In the genomic region with DNA sequence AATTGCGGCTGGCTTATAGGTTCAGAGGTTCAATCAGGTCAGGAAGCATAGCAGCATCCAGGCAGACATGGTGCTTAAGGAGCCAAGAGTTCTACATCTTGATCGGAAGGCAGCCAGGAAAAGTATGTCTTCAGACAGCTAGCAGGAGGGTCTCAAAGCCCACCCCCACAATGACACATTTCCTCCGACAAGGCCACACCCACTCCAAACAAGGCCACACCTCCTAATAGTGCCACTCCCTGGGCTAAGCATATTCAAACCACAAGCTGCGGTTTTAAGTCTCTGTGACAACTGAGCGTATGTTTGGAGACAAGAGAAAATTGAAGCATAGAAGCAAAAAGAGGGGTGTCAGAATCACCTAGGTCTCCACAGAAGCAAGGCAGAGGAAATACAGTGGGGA, we compare ENCODE assay signal across 17 mouse cellular contexts. TPM values are rescaled to one million over a fixed set of nuclear protein-coding genes. Genes with fewer than 3 reads are reported as not detected.
DNase-seq lines count a peak whose midpoint lies in the region; ATAC-seq and TF ChIP-seq lines count a peak whose summit lies in the region.
"Had no signal": no experiment of that assay in that cellular context is flagged by ENCODE, and none has a peak within 500 bp of the region (broad histone marks: within the 10 kb centered on the region; RNA-seq: fewer than 3 reads in every experiment).

No protein-coding gene starts in this region.

- no peak for TF ChIP-seq CTCF in E14TG2a.4 (conservative IDR thresholded peaks at IDR 0.05; ENCODE audit: low read length)

- no peaks in the 10 kb centered on the region for H3K36me3 ChIP-seq in megakaryocyte, embryonic 14.5 days (replicated peaks; ENCODE audit: low read length)
- H3K36me3 ChIP-seq in E14TG2a.4 (ENCODE audit: insufficient read depth, low read length) = no peaks in the 10 kb centered on the region
- H3K36me3 ChIP-seq: heart, embryonic 15.5 days; hindbrain, embryonic 10.5 days; neural tube, embryonic 13.5 days had no signal

- H3K27me3 ChIP-seq in megakaryocyte, embryonic 14.5 days (replicated peaks) = peaks cover 49% of the 10 kb centered on the region
- H3K27me3 ChIP-seq in E14TG2a.4 (ENCODE audit: insufficient read depth, low read length) = no peaks in the 10 kb centered on the region
- H3K27me3 ChIP-seq: forebrain, embryonic 13.5 days; heart, embryonic 15.5 days; neural tube, embryonic 13.5 days had no signal

- no peaks in the 10 kb centered on the region for H3K9me3 ChIP-seq in megakaryocyte, embryonic 14.5 days
- H3K9me3 ChIP-seq in E14TG2a.4 (ENCODE audit: low read length) = no peaks in the 10 kb centered on the region
- H3K9me3 ChIP-seq: forebrain, embryonic 13.5 days; heart, embryonic 15.5 days; hindbrain, embryonic 10.5 days; neural tube, embryonic 13.5 days had no signal

- peak overlapping the region; percentile 65 for H3K4me3 ChIP-seq in megakaryocyte, embryonic 14.5 days (replicated peaks)
- H3K4me3 ChIP-seq in E14TG2a.4 (replicated peaks; ENCODE audit: low read length) = peak overlapping the region; percentile 48; the same call in 1 of the 2 replicates
- H3K4me3 ChIP-seq: forebrain, embryonic 13.5 days; heart, embryonic 15.5 days; hindbrain, embryonic 10.5 days; neural tube, embryonic 13.5 days had no signal

- DNase-seq in thymus, postnatal 14 days = peak; percentile 15
- no peak for DNase-seq in urinary bladder, postnatal 36 days (ENCODE audit: low spot score in 2 of 2)
- no peak for DNase-seq in ovary, postnatal 10 days (ENCODE audit: low spot score)
- no peak for DNase-seq in yolk sac, embryonic 10.5 days (ENCODE audit: low spot score)
- DNase-seq: adrenal gland, postnatal 10 days; cerebellum, adult 2 months; kidney, postnatal 14 days; lung, postnatal 14 days had no signal

- ATAC-seq in megakaryocyte, adult 5-6 weeks (ENCODE audit: poor library complexity, severe bottlenecking) = no peak
- ATAC-seq in granulocyte monocyte progenitor cell, adult 5-6 weeks (replicated peaks; ENCODE audit: poor library complexity, severe bottlenecking) = peak; percentile 36
- ATAC-seq: forebrain, embryonic 13.5 days; midbrain, embryonic 16.5 days had no signal

- H3K4me1 ChIP-seq in megakaryocyte, embryonic 14.5 days = peaks cover 30% of the 10 kb centered on the region
- H3K4me1 ChIP-seq in E14TG2a.4 (replicated peaks; ENCODE audit: low read depth, low read length) = peaks cover 33% of the 10 kb centered on the region

RNA-seq across cellular contexts. Expression of gene Raph1, which starts 2.3 kb away (rescaled TPM):
- polyA plus RNA-seq in megakaryocyte, embryonic 14.5 days (2012; ENCODE audit: insufficient read depth, low replicate concordance) = 0.58 and 4.9 TPM in 2 replicates
- 78.7 and 92.4 TPM in 2 replicates for total RNA-seq in megakaryocyte, adult 5-6 weeks (2015)
- total RNA-seq in megakaryocyte, adult 5-6 weeks (2017) = 21.9 and 36.3 TPM in 2 replicates
- total RNA-seq in granulocyte monocyte progenitor cell, adult 5-6 weeks (2014; fragmentation: Nextera tagmentation) = 7.7 and 23.2 TPM in 2 replicates
- 8.1 and 8.3 TPM in 2 replicates for total RNA-seq in granulocyte monocyte progenitor cell, adult 5-6 weeks (2017)
